Mouse (Mus musculus) embryonic facial prominence, embryonic 10.5 days (tissue): Measurements from ENCODE around the gene Phb. TPM values are rescaled to one million over a fixed set of nuclear protein-coding genes. Genes with fewer than 3 reads are reported as not detected.
"Not testable (repeated sequence)": the region's sequence is repeated elsewhere in the genome, so short reads cannot be mapped to it uniquely, and the experiment has no call there.

Source experiments
- DNase-seq: peaks from one replicate; pipeline ENCODE4 v3.0.0-alpha.2; 2017; ENCODE audit warnings: low spot score
- H3K27ac ChIP-seq: fragments of 300-500 bp; sonication (generic); replicated peaks from 2 replicates; pipeline ENCODE4 v1.5.1; 2016; ENCODE audit warnings: mild to moderate bottlenecking
- H3K27me3 ChIP-seq: fragments of 300-500 bp; sonication (generic); replicated peaks from 2 replicates; pipeline ENCODE4 v1.6.1; 2016; ENCODE audit warnings: low read depth, mild to moderate bottlenecking; ENCODE audit not compliant: poor library complexity, severe bottlenecking
- H3K36me3 ChIP-seq: fragments of 300-500 bp; sonication (generic); replicated peaks from 2 replicates; pipeline ENCODE4 v1.6.1; 2016; ENCODE audit warnings: mild to moderate bottlenecking, moderate library complexity
- H3K4me1 ChIP-seq: fragments of 300-500 bp; sonication (generic); 2 replicates; pipeline ENCODE4 v1.6.1; 2016
- H3K4me3 ChIP-seq: fragments of 300-500 bp; sonication (generic); 2 replicates; pipeline ENCODE4 v1.5.1; 2016; ENCODE audit warnings: mild to moderate bottlenecking, moderate library complexity
- H3K9me3 ChIP-seq: fragments of 300-500 bp; sonication (generic); 2 replicates; pipeline ENCODE4 v1.6.1; 2016; ENCODE audit warnings: mild to moderate bottlenecking
- WGBS: fragments of 180-500 bp; shearing (Covaris S2); methylation state at CpG from one replicate; pipeline ENCODE4 v1.1.7; 2016; 5-methylcytosine and 5-hydroxymethylcytosine counted together
- polyA plus RNA-seq: library from polyadenylated mRNA; unstranded; fragments of >200 nt; fragmentation: Nextera tagmentation; extraction: Ambion mirVana; gene quantifications from 2 replicates; pipeline ENCODE4 v1.2.1, GENCODE M21; 2016

Phb gene
- polyA plus RNA-seq, 1 experiment from 2014 or later = 309 TPM

GRCm38 (mm10) chr11:95668086-95668485, 1.3 kb downstream of the Phb start:
- not testable (repeated sequence) for DNase-seq, H3K9me3 ChIP-seq, H3K27ac ChIP-seq, H3K27me3 ChIP-seq
- peaks cover 53% of the 10 kb centered on the region for H3K36me3 ChIP-seq
- H3K4me1 ChIP-seq = peaks cover 14% of the 10 kb centered on the region
- peak overlapping the region; percentile 87 for H3K4me3 ChIP-seq
- 87% methylated on average over 7 of the region's 7 CpGs for WGBS

GRCm38 (mm10) chr11:95675498-95675897, 8.7 kb downstream of the Phb start:
- H3K36me3 ChIP-seq = peaks cover 99% of the 10 kb centered on the region
- WGBS = 90% methylated on average over 14 of the region's 14 CpGs

DNA sequence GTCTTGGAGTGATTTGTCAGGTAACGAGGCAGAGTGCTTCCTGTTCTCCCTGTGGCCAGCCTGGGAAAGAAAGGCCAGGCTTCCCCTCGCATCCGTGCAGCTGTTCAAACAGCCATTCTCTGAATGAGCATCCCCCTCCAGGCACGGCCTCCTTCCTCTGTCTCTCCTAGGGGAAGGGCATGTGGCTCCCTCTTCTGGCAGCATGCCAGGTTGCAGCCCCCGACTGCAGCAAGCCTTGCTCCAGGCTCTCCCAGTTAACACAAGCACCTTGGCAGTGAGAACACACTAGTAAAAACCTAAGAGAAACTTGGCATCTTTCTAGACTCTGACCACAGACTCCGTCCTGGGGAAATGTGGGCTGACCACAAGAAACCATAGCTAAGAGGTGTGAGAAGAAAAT, 9.6 kb downstream of the Phb start:
- Histone ChIP-seq H3K4me3 (no peak overlapping the region), H3K36me3 (peaks cover 99% of the 10 kb centered on the region), H3K27ac (peak overlapping the region; percentile 55), H3K9me3 (no peaks in the 10 kb centered on the region), H3K27me3 (no peaks in the 10 kb centered on the region), H3K4me1 (peaks cover 30% of the 10 kb centered on the region)
- 19% methylated on average over 6 of the region's 6 CpGs for WGBS
- DNase-seq = peak; percentile 91

More at GRCm38 (mm10) chr11:95675498-95675897, 8.7 kb downstream of the Phb start:
- no peaks in the 10 kb centered on the region for H3K9me3 ChIP-seq
- H3K27ac ChIP-seq = peak overlapping the region; percentile 55; the same call in 1 of the 2 replicates
- DNase-seq = no peak
- H3K4me3 ChIP-seq = no peak overlapping the region
- H3K27me3 ChIP-seq = no peaks in the 10 kb centered on the region
- H3K4me1 ChIP-seq = peaks cover 22% of the 10 kb centered on the region

GRCm38 (mm10) chr11:95677925-95678701, 11.4 kb downstream of the Phb start:
- 86% methylated on average over 14 of the region's 14 CpGs for WGBS
- Histone ChIP-seq H3K9me3 (no peaks in the 10 kb centered on the region), H3K27ac (no peak overlapping the region), H3K4me1 (peaks cover 48% of the 10 kb centered on the region), H3K4me3 (no peak overlapping the region), H3K36me3 (peaks cover 98% of the 10 kb centered on the region), H3K27me3 (no peaks in the 10 kb centered on the region)
- DNase-seq = no peak

DNA sequence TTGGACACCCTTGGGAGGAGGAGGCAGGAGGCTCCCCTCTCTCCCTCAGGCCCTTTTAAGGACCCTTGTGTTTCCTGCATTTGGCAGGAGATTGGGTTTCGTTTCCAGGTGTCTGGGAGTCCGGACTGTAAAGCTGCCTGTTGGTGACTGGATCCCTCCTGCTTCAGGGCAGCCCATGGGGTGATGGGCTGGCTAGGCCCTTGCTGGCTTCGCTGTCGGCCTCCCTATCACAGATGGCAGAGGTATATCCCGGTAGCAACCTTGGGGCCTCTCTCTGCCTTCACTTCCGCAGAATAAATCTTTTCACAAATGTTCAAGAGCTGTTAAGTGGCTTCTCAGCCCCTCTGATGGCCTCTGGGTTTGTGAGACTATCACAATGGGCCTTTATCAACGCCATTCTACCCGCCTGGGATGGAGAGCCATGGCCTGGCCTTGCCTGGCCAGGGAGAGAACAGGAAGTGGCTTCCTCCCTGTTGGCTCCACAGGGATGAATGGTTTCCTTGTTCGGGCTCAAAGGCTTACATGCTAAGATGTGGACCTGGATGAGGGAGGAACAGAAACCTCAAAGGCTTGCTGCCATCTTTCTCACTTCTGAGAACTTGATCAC, 15.3 kb downstream of the Phb start:
- Histone ChIP-seq H3K27me3 (no peaks in the 10 kb centered on the region), H3K27ac (peak overlapping the region; percentile 62), H3K4me1 (peaks cover 46% of the 10 kb centered on the region), H3K9me3 (no peaks in the 10 kb centered on the region), H3K4me3 (no peak overlapping the region), H3K36me3 (peaks cover 58% of the 10 kb centered on the region)
- DNase-seq = peak; percentile 67
- 34% methylated on average over 9 of the region's 9 CpGs for WGBS

- Histone ChIP-seq H3K4me1 (peaks cover 49% of the 10 kb centered on the region), H3K27ac (peak overlapping the region; percentile 62), H3K9me3 (no peaks in the 10 kb centered on the region), H3K36me3 (peaks cover 50% of the 10 kb centered on the region), H3K4me3 (no peak overlapping the region), H3K27me3 (no peaks in the 10 kb centered on the region)
- DNase-seq = no peak
- 81% methylated on average over 3 of the region's 3 CpGs for WGBS
These were observed 16.2 kb downstream of the Phb start for GRCm38 (mm10) chr11:95682946-95683345.

DNA sequence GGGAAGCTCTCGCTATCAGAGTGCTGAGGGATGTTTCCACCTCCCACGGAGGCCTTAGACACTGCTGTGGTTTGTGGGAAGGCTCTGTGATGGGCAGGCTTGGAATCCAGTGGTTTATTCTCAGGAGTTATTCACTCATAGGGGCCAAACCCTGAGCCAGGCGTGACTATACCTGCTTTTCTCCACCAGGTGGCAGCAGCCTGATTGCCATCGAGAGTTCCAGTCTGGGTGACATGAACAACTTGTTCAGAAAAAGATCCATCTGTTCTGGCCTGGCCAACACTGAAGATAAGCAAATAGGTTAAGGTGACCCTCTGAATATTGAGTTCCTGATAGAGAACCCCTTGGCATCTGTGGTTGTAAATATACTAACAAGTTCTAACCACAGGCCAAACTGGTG, 19.3 kb downstream of the Phb start:
- peaks cover 20% of the 10 kb centered on the region for H3K36me3 ChIP-seq
- peak; percentile 81 for DNase-seq
- no peaks in the 10 kb centered on the region for H3K27me3 ChIP-seq
- H3K4me1 ChIP-seq = peaks cover 51% of the 10 kb centered on the region
- 6% methylated on average over 4 of the region's 4 CpGs for WGBS
- H3K4me3 ChIP-seq = no peak overlapping the region
- H3K9me3 ChIP-seq = no peaks in the 10 kb centered on the region
- no peak overlapping the region for H3K27ac ChIP-seq

DNA sequence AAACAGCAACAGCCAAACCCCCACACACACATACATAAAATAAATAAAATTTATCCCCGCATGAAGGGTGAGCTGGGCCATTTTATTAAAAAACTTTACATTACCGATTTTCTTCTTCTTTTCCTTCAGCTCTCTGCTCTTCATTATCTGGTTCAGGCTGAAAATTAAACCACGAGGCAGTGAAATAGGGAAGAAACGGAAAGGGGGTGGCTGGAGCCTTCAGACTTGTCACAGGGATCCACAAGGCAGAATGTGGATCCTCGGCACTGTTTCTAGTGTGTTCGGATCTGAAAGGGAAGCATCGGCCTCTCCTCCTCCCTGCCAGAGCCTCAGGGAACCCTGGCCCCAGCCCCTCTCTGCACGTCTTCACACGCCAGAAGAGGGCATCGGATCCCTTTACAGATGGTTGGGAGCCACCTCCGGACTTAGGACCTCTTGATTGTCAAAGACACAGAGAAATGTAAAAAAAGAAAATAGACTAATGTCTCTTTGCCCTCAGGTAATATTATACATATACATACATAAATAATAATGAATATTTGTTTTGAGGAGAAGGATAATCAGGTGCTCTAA, 20.4 kb downstream of the Phb start:
- 36% methylated on average over 11 of the region's 11 CpGs for WGBS
- DNase-seq = peak; percentile 47
- no peaks in the 10 kb centered on the region for H3K9me3 ChIP-seq
- no peak overlapping the region for H3K27ac ChIP-seq
- peaks cover 40% of the 10 kb centered on the region for H3K4me1 ChIP-seq
- H3K27me3 ChIP-seq = no peaks in the 10 kb centered on the region
- no peak overlapping the region for H3K4me3 ChIP-seq
- H3K36me3 ChIP-seq = peaks cover 9% of the 10 kb centered on the region; the same call in 1 of the 2 replicates

- Histone ChIP-seq H3K9me3 (no peaks in the 10 kb centered on the region), H3K4me3 (no peak overlapping the region), H3K36me3 (no peaks in the 10 kb centered on the region), H3K4me1 (peaks cover 35% of the 10 kb centered on the region), H3K27me3 (no peaks in the 10 kb centered on the region), H3K27ac (peak overlapping the region; percentile 31; the same call in 1 of the 2 replicates)
- 57% methylated on average over 6 of the region's 6 CpGs for WGBS
- DNase-seq = no peak
These were observed 21.8 kb downstream of the Phb start for GRCm38 (mm10) chr11:95688515-95688914.

GRCm38 (mm10) chr11:95688981-95689380, 22.2 kb downstream of the Phb start:
- 74% methylated on average over 7 of the region's 7 CpGs for WGBS
- Histone ChIP-seq H3K4me1 (peaks cover 33% of the 10 kb centered on the region), H3K36me3 (no peaks in the 10 kb centered on the region), H3K4me3 (no peak overlapping the region), H3K27me3 (no peaks in the 10 kb centered on the region), H3K9me3 (no peaks in the 10 kb centered on the region), H3K27ac (peak overlapping the region; percentile 31)
- DNase-seq = no peak

DNA sequence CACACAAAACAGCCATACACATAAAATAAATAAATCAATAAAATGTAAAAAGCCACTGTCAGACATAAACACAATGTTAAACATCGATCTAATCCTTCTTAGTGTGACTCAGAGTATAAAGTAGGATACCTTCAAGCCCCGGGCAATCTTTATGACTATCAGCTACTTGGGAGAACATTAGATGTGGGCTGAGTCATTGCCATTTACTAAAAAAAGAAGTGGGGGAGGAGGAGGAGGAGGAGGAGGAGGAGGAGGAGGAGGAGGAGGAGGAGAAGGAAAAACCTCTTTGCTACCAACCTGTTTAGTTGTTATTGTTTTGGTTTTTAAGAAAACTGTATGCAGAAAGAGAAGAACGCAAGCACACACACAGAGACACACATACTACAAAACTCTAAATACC, 22.8 kb downstream of the Phb start:
- Histone ChIP-seq H3K9me3 (no peaks in the 10 kb centered on the region), H3K27ac (no peak overlapping the region), H3K36me3 (no peaks in the 10 kb centered on the region), H3K27me3 (no peaks in the 10 kb centered on the region), H3K4me3 (no peak overlapping the region), H3K4me1 (peaks cover 33% of the 10 kb centered on the region)
- WGBS = 90% methylated on average over 3 of the region's 3 CpGs
- no peak for DNase-seq

DNA sequence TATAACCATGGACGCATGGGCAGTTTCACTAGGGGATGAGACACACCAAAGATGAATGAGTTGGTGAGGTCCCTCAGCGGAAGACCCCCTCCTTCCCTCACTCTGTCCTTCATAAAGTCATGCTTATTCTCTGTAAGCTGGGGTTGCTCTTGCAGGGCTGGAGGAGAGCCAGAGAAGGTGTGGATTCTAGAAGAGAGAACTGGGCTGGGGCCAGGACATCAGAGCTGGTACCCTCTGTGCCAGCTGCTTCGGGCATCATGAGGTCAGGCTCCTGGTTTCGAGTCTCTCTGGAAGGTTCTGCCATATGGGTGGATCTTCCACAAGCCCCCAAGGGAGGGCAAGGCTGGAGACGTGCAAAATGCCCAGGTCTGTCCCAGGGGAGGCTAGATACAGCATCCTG, 31.8 kb downstream of the Phb start:
- Histone ChIP-seq H3K27ac (peak overlapping the region; percentile 44; the same call in 1 of the 2 replicates), H3K9me3 (no peaks in the 10 kb centered on the region), H3K4me1 (peaks cover 5% of the 10 kb centered on the region), H3K4me3 (no peak overlapping the region), H3K27me3 (no peaks in the 10 kb centered on the region), H3K36me3 (no peaks in the 10 kb centered on the region)
- 87% methylated on average over 5 of the region's 5 CpGs for WGBS
- DNase-seq = no peak
